Mouse (Mus musculus): Measurements from ENCODE around the gene Dmrtc1c2.
"Not testable (repeated sequence)": the region's sequence is repeated elsewhere in the genome, so short reads cannot be mapped to it uniquely, and the experiment has no call there.

Gene Dmrtc1c2

GRCm38 (mm10) chrX:102854516-102854915 lies at the start of gene Dmrtc1c2:
Gene Dmrtc1c2, minus strand, starts transcription at chrX:102854616.
- not testable (repeated sequence) for DNase-seq

GRCm38 (mm10) chrX:102867871-102868270 lies 13.5 kb upstream of the Dmrtc1c2 start, which contains the start of gene 1700031F05Rik:
Gene 1700031F05Rik, minus strand, starts transcription at chrX:102867971.
- DNase-seq = no peak

- DNase-seq = no peak
Measured at GRCm38 (mm10) chrX:102812311-102812710, 42.1 kb downstream of the Dmrtc1c2 start.

- not testable (repeated sequence) for DNase-seq
Measured at GRCm38 (mm10) chrX:102802663-102803062, 51.8 kb downstream of the Dmrtc1c2 start, which contains the start of gene Dmrtc1c1. Gene Dmrtc1c1, plus strand, starts transcription at chrX:102802963.

Measured in embryo, embryonic 11 days (tissue).